Mouse (Mus musculus) telencephalon, adult 2 months (tissue): ENCODE data around the gene Hist1h3a.
"Not testable (repeated sequence)": the region's sequence is repeated elsewhere in the genome, so short reads cannot be mapped to it uniquely, and the experiment has no call there.

Experiments
- DNase-seq: peaks from one replicate; pipeline ENCODE4 v3.0.0-alpha.2; 2011; ENCODE audit warnings: low read depth, low spot score

Gene Hist1h3a

GRCm38 (mm10) chr13:23743215-23743614 lies 19.0 kb downstream of the Hist1h3a start:
- no peak for DNase-seq

GRCm38 (mm10) chr13:23742007-23742406 lies 20.2 kb downstream of the Hist1h3a start:
- DNase-seq: no peak

- no peak for DNase-seq
Observed at GRCm38 (mm10) chr13:23740910-23741309, 21.3 kb downstream of the Hist1h3a start.

- no peak for DNase-seq
Observed at GRCm38 (mm10) chr13:23740256-23740840, 21.8 kb downstream of the Hist1h3a start.

- DNase-seq: no peak
Observed at GRCm38 (mm10) chr13:23739922-23740252, 22.3 kb downstream of the Hist1h3a start.

GRCm38 (mm10) chr13:23739069-23739921 lies 22.9 kb downstream of the Hist1h3a start:
- peak; percentile 98 for DNase-seq

GRCm38 (mm10) chr13:23738677-23739068 lies 23.5 kb downstream of the Hist1h3a start, which contains the start of gene Hist1h1c:
Hist1h1c (plus strand) TSS chr13:23738808.
- peak; percentile 77 for DNase-seq

GRCm38 (mm10) chr13:23738041-23738440 lies 24.1 kb downstream of the Hist1h3a start:
- DNase-seq: no peak

GRCm38 (mm10) chr13:23737091-23737490 lies 25.1 kb downstream of the Hist1h3a start:
- no peak for DNase-seq

GRCm38 (mm10) chr13:23732156-23732804 lies 29.9 kb downstream of the Hist1h3a start:
- no peak for DNase-seq

- no peak for DNase-seq
Observed at GRCm38 (mm10) chr13:23730479-23730878, 31.7 kb downstream of the Hist1h3a start.

GRCm38 (mm10) chr13:23729706-23730105 lies 32.5 kb downstream of the Hist1h3a start:
- DNase-seq: no peak

GRCm38 (mm10) chr13:23729192-23729525 lies 33.0 kb downstream of the Hist1h3a start:
- DNase-seq: no peak

GRCm38 (mm10) chr13:23728472-23729191 lies 33.6 kb downstream of the Hist1h3a start:
- no peak for DNase-seq

GRCm38 (mm10) chr13:23725213-23725612 lies 37.0 kb downstream of the Hist1h3a start:
- no peak for DNase-seq

GRCm38 (mm10) chr13:23724239-23724638 lies 37.9 kb downstream of the Hist1h3a start:
- no peak for DNase-seq

GRCm38 (mm10) chr13:23717593-23718245 lies 44.5 kb downstream of the Hist1h3a start:
- DNase-seq: not testable (repeated sequence)

GRCm38 (mm10) chr13:23717176-23717575 lies 45.0 kb downstream of the Hist1h3a start:
- DNase-seq: no peak

GRCm38 (mm10) chr13:23716261-23717042 lies 45.7 kb downstream of the Hist1h3a start:
- DNase-seq: no peak
